Mouse (Mus musculus): ENCODE results near the gene Osbpl3.

GRCm38 (mm10) chr6:50314406-50315071 is 141.5 kb downstream of the Osbpl3 start:
- TF ChIP-seq CTCF (IDR thresholded peaks at IDR 0.05; ENCODE audit: low read depth) (no peak), EP300 (optimal IDR thresholded peaks at IDR 0.05) (no peak)

Measured in stomach, postnatal 0 days (tissue).